Mouse (Mus musculus): Measurements from ENCODE around the gene Vmn1r165.
"Not testable (repeated sequence)": the region's sequence is repeated elsewhere in the genome, so short reads cannot be mapped to it uniquely, and the experiment has no call there.

Gene Vmn1r165

DNA sequence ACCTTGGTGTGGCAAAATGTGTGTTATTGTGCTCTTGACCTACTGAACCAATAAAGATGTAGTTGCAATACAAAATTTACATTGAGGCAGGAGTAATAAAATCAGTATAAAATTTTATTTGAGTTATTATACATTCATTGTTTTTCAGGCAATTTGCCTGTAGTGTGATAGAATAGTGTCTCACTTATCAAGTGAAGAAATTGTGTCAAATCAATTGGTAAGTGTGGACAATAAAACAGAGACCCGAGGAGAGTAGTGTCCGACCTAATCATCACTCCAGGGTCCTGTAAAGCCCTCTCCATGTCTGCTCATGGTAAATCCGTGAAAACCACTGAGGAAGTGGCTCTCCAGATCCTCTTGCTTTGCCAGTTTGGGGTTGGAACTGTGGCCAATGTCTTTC, at the start of gene Vmn1r165:
TSS of gene Vmn1r165 (plus strand) at position 301 of the 400 bp plus-strand sequence.
- not testable (repeated sequence) for DNase-seq (ENCODE audit: low spot score in 2 of 2)

DNA sequence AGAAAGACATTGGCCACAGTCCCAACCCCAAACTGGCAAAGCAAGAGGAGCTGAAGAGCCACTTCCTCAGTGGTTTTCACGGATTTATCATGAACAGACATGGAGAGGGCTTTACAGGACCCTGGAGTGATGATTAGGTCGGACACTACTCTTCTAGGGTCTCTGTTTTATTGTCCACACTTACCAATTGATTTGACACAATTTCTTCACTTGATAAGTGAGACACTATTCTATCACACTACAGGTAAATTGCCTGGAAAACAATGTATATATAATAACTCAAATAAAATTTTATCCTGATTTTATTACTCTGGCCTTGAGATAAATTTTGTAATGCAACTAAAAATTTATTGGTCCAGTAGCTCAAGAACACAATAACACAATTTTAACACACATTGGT, 34.5 kb downstream of the Vmn1r165 start, which contains the start of gene Vmn1r166:
TSS of gene Vmn1r166 (minus strand) at position 101 of the 400 bp plus-strand sequence.
- DNase-seq (ENCODE audit: low spot score in 2 of 2): not testable (repeated sequence)

Data from cerebellum, postnatal 4 days (tissue).